Mouse (Mus musculus) spleen, postnatal 36 days (tissue): ENCODE data around the gene Ppp1r2.
"Not testable (repeated sequence)": the region's sequence is repeated elsewhere in the genome, so short reads cannot be mapped to it uniquely, and the experiment has no call there.

Source experiments
- DNase-seq, 2 experiments: peaks; one replicate each; pipeline ENCODE4 v3.0.0; 2022; ENCODE audit warnings: low spot score in 2 of 2, mixed read lengths in 1 of 2

Ppp1r2 gene

DNA sequence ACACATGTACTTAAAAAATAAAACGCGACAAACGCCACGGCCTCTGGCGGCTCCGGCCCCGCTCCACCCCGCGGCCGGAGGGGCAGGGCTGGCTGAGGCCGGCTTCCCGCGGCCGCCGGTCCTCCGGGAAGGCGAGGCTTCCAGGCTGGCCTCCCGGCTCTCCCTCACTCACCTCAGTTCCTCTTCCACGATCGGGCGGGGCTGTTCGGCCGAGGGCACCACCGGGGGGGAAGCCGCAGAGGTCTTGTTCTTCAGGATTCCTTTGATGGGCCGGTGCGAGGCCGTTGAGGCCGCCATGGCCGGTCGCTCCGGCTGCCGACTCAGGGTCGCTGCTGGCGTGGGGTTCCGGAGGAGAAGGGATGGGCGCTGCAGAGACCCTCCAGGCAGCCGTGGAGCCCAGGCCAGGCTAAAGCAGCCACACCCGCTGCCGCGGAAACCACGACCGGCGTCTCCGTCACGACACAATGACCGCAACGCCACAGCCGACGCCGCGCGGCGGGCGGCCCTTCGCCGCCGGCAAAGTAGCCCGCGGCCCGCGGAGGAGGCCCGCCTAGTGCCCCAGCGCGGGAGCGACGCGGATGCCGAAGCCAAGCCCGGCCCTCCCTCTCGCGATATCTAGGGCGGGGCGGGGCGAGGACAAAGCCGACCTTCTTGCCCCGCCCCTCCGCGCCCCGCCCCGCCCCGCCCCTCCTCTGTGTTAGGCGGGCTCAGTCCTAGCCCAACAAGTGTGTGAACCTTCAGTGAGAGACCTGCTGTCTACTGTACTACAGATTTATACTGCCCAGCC lies at the start of gene Ppp1r2:
Ppp1r2 (minus strand) TSS at position 604 of the 787 bp plus-strand sequence.
- DNase-seq = peak; percentile 91

DNA sequence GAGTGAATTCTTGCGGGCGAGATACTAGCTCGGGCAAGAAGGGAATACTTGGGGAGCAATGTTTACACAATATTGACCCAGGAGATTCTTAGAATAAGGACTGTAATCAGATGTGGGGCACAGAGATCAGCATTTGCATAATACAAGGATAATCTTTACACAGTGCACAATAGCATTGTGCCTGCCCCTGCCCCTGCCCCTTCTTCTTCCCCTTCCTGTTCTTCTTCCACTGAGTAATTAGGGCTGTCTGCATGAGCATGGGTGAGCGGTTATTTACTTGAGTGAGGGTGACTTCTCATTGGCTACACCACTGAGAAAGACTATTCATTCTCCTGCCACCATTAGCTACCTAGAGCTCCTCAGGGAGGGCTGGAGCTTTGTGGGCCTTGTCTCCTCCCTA lies 46.4 kb upstream of the Ppp1r2 start:
- no peak for DNase-seq

DNA sequence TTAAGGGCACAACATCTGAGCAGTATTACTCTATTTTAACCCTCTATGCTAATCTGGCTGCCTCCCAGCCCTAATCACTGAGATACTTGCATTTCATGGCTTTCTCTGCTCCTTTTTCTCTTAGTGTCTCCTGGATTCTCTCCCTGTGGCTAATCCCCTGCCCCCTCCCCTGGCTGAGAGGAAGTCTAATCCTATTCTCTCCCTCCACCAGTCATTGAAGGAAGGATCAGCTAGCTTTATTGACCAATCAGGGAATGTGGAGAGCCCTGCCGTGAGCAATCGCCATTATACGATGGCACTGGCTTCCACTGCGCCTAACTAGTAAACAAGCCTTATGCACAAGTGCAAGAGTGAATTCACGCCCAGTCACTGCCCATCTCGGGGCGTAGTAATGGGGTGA lies 45.9 kb upstream of the Ppp1r2 start:
- DNase-seq = no peak

DNA sequence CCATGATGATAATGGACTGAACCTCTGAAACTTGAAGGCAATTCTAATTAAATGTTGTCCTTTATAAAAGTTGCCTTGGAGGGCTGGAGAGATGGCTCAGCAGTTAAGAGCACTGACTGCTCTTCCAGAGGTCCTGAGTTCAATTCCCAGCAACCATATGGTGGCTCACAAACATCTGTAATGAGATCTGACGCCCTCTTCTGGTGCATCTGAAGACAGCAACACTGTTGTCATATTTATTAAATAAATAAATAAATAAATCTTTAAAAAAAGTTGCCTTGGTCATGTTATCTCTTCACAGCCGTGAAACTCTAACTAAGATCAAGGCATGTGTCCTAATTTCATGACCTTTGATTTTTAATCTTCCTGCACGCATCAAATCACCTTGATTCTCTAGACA lies 44.6 kb upstream of the Ppp1r2 start:
- DNase-seq = not testable (repeated sequence)

DNA sequence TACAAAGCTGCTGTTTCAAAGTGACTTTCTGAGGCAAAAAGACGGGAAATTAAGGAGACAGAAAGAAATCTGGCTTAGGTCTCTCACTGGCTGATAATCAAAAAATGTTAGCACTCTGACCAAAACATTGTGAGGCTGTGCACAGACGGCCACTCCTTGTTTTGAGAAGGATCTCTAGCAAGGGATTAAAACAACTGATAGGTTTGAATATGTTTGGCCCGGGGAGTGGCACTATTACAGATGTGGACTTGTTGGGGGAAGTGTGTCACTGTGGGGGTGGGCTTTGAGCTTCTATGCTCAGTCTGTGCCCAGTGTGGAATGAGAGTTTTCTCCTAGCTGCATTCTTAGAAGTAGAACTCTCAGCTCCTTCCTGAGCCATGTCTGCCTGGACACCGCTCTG lies 44.2 kb upstream of the Ppp1r2 start:
- no peak for DNase-seq

DNA sequence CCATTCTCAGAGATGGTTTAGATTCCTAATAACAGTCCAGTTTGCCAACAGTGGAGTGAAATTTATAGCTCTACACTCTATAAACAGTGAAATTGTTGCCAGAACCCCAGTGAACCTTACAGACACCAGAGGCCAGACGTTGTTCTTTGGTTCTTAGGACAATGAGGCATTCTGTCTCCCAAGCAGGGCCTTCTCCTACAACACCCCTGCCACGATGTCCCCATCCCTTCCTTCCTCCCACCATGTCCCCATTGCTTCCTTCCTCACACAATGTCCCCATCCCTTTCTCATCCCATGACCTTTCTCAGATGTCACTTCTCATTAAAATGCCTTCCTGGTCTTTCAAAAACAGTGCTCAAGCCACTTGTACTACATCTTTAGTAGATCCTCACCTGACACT lies 43.3 kb upstream of the Ppp1r2 start:
- no peak for DNase-seq

DNA sequence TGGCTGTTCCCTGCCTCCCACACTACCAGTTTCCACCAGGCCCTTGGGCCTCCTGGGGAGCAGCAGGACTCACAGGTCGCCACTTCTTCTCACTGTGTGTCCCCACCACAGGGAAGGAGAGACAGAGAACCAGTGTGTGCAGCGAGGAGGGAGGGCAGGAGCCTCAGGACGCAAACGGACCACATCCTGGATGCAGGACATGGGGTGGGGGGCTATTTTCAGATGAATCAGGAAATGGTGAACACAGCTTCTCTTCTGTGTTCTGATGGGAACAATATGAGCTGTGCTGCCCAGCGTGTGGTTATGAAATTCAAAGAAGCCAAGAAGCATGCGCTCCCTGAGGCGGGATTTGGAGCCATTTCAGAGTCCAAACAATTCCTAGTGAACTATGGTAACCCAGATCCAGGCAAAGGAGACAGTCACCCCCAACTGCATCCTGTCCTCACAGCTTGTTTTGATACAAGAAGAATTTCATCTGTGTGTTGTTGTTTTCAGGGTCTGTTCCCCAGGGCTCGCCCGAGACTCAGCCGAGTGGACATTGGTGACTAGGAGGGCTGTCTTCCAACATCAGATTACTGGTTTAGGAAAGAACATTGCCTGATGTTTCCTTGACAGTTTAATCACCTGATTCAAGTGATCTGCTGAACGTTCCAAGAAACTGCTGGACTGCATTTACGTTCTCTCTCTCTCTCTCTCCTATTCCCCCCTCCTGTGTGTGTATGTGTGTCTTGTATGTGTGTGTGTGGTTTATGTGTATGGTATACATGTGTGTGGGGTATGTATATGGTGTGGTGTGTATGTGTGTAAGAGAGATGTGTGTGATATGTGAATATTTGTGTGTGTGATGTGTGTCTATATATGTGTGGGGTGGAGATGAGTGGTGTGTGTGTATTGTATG lies 41.4 kb upstream of the Ppp1r2 start:
- DNase-seq = not testable (repeated sequence)

DNA sequence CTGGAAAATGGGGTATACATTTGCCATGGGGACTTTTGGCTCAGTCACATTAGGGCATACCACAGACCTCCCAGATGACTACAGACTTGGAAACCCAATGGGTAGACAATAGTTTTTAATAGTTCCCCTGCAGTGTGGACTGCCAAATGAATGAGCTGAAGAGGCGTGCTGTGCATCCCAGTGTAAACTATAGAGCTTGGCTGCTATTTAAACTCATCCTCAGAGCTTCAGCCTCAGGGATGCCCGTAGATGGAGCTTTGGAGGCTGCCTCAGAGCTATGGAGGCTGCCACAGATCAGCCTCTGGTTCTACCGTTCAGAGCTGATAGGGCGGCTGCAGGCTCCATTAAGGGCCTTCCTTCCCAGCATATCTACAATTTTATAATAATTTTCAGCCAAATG lies 40.2 kb upstream of the Ppp1r2 start:
- no peak for DNase-seq

DNA sequence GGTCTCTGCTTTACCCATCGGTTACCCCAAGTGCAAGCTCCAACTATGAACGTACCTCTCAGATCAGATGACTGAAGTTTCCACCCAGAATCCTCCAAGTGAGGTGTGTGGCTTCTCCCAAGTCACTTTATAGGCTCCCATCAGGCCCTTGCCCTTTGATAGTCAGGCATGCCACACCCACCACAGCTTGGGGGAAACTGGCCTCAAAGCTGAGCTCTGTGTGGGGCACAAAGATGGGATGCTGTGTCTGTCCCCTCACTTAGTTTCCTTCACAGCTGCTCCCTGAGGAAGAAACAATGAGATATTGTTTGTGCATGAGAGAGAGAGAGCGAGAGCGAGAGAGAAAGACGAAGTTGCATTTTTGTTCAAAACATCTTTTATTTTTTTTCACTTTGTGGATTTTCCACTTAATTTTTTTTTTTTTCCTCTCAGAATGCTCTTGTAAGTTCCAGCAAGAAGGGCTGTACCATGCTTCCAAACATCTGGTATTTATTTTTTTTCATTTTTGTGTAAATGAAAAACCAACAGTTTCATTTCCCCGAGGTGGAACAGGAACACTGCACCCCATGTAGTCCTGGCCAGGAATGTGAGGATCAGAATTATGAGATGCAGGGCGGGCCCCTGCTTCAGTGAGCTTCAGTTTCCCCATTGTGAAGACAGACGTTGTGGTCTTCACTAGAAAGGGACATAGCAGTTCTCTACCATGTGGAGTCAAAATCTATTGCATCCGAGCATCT lies 39.6 kb upstream of the Ppp1r2 start, which contains the start of gene Apod:
Apod (minus strand) TSS at position 312 of the 737 bp plus-strand sequence.
- no peak for DNase-seq

DNA sequence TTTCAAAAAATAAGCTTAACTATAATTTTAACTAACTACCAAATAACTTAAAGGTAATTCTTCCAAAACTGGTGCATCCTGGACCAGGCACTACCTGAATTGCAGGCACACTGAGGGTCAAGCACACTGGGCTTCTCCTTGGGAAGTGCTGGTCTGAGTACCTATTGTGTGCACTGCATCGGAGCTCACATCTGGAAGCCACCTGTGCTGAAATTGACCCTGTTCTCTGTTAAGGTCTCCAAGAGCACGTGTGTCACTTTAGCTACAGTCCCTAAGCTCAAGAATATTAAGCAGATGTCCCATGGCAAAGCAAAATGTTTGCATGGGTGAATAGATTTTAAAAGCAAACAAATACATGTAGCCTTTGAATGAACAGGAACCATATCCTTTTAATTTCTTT lies 38.5 kb upstream of the Ppp1r2 start:
- DNase-seq = no peak

DNA sequence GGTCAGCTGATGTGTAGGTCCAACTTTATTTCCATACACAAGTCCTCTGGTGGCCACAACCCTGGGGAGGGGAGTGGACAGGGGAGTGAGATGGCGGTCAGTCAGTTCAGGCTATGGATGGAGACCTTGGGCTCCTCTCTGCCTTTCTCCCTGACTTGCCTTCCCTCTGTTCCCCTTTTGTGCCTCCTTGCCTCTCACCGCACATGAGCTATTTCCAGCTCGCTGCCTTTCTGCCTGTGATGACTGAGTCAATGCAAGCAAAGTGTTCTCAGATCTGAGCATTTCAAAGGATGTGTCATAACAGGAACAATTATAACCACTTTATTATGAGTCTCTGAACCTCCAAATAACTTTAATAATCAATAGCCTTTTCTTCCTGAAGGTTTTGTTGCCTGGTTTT lies 37.2 kb upstream of the Ppp1r2 start:
- no peak for DNase-seq

DNA sequence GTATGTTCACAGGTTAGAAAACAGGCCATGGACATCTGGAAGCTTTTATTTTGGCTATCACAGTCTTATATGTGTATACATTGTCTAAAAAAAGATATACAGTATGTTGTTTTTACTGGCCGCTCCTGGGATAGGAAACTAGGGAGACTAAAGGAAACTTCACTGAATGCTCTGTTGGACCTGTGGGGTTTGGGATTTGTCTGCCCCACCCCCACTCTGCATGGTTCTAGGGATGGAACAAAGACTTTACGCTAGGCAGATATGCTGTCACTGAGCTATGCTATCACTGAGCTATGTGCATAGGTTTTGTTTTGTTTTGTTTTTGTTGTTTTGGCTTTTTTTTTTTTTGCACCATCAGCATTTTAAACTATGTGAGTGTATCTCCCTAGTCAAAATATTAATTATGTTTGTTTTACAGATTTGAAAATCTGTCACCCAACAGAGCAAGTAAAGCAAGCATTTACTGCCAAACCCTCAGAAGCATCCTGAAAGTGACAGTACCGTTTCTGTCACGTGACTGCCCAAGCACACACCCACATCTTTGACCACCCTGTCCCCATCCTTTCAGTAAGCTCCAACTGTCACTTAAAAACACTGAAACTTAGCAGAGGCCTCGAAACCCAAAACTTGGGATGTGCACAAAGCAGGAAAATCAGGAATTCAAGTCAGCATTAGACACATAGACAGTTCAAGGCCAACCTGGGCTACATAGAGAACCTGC lies 30.3 kb upstream of the Ppp1r2 start:
- DNase-seq = no peak

DNA sequence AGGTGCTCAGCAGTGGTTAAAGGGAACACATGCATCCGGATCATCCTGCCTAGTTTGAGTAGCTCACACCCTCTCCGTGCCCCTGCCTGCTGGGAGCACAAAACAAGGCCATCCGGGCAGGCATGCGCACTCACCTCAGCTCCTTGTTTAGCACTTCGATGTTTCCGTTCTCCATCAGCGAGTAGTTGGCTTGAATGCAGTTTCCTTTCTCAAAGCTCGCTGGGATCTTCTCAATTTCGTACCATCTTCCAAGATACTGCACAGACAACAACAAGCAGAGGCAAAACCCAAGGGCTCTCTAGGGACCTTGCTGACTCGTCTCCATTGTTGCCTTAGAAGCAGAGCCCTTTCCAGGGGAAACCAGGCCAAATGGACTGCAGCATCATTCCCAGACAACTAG lies 28.2 kb upstream of the Ppp1r2 start:
- DNase-seq = no peak

DNA sequence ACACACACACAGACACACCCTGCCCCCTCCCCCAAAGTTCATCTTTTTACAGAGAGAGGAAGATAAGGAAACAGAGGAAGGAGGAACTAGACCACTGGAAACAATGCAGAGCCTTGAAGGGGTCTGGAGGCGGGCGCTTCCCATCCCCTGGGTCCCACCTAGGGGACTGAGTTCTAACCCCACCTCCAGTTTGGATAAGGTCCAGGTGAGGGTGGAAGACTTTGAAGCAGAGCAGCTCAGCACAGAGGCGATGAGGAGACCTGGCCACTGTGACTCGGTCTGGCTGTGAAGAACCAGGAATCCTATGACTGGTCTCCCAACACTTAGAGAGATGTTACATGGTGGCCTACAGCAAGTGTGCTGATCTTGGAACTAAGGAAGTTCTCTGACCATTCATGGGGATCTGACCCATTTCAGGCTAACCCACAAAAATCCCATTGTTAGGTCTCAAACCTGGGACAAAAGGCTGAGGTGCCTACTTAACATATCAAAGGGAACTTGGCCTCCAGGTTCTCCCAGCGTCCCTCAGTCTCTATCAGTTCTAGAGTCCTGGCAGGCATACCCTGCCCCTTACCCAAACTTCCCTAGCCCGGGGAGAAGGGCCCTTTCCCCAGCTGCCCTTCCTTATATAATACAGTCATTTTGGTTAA lies 25.9 kb upstream of the Ppp1r2 start:
- DNase-seq = no peak

DNA sequence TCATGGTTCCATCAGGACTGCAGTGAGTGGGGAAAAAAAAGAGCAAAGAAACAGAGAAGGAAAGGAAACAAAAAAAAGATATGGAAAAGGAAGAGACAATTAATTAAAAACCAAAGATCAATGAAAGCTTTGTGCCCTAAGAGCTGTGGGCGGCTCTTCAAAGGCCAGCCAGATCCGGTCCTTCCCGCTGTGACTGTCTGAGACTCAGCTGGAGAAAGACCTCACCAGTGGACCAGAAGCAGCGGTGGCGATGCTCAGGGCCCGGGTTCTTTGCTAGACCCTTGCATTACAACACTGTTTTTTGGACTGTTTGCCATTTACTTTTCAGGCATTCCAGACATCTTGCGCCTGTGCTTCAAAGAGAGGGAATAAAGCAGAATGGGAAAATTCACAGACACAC lies 25.4 kb upstream of the Ppp1r2 start:
- DNase-seq = no peak

DNA sequence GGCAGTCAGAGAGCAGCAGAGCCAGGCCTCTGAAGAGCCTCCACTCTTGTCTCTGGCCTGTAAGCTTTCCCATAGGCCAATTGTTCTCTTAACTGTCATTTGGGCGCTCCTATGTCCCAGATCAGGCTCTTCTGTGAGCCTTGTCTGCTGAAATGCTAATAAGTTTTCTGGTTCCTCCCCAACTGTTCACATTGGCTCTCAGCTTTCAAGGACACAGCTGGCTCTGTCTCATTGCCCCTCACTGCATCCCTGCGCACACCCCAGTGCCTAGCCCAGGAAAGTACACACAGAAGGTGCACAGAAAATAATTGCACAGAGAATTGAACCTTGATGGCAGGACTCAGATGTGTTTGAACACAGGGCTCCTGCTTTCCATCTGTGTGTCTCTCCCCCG lies 24.9 kb upstream of the Ppp1r2 start:
- DNase-seq = no peak

DNA sequence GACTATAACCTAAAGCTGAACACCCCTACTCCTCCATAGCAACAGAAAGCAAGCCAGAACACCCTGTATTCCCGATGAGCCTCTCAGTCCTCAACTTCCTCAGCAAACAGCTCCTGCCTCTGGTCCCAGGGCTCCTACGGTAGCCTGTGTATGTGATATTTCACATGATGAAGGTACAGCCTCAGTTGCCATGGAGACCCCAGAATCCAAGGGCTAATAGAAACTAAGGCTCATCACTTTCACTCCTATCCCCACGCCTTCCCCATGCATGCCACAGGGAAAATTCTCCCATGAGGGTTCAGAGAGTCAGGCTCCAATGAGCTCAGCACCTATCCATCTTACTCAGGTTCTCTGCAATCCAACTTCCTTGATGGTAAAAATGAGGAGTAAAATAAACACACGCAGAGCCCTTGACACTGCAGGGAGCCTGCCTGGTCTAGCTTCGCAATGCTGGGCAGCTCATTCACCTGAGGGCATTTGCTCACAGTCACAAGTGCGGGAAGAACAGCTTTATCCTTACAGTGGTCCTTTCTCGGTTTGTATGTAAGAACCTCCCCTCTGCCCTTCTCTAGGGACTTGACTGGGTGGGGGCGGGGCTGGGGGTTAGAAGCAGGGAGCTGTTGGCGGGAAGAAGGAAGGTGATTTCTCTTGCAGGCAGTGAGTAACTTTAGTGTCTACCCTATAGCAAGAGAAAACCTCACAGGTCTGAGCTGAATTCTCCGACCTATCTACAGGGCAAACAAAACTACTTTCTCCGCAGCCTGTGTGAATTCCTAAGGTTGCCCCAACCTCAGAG lies 24.3 kb upstream of the Ppp1r2 start:
- no peak for DNase-seq

DNA sequence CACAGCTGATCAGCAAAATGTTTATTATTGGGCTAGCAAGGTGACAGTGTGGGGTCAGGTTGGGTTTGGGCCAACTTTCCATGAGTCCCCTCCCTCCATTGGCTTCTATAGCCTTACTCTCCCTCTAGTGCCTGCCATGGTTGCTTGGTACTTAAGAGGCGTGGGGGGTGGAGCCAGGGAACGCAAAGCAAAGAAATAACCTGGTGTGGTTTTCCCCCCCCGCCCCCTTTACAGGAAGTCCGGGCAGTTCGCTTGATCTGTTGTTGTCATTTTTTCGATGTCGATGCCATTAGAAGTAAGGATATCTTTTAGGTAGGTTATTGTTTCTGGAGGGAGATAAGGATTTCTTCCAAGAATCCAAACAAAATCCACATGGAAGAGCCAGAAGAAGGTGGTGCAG lies 22.0 kb upstream of the Ppp1r2 start:
- DNase-seq = peak in 1 of 2 experiments; percentile 13

DNA sequence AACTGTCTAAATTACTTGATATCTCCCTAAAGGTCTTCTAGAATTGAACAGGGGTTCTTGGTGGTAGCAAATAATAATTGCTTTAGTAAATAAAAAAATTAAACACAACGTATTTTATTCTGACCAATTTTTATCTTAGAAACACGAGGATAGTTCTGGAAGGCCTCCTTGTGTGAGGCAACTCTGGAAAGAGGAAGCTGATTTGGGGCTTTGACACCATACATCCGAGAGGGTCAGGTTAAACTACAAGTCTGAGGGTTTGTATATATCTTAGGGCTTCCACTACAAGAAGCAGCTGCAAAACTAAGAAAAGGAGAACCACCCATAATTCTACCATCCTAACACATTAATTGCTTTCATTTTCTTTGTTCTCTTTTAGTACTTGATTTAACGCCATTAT lies 18.7 kb upstream of the Ppp1r2 start:
- DNase-seq = no peak

DNA sequence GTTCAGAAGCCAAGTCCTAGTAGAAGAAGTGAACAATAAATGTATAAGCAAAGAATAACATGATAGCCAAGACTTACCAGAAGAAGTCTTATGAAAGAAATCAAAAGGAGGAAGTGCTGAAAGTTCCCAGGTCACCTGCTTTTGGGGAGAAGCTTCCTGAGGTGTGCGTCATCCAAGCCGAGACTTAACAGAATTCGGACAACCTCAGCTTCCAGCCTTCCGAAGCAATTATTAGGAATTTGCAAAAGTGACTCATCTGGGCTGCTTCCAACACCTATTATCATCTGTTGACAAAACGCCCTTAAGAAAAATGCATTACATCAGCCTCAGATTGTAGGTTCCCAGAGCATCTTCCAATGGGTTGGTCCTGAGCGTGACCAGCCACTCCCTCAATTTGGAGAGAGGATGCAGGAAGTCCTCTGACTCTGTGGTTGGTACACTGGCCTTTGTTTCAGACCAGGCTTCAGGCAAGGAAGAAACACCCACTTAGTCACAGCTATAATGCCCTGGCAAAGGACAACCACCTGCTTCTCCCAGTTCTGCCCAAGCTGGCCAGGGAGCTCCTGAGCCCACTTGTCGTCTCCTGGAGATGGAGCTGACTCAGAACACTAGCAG lies 15.8 kb upstream of the Ppp1r2 start:
- no peak for DNase-seq
